Mouse (Mus musculus): ENCODE measurements around the gene Cep112. TPM values are rescaled to one million over a fixed set of nuclear protein-coding genes. Genes with fewer than 3 reads are reported as not detected.

Gene Cep112
- polyA plus RNA-seq, 1 experiment, result 0.97 TPM

DNA sequence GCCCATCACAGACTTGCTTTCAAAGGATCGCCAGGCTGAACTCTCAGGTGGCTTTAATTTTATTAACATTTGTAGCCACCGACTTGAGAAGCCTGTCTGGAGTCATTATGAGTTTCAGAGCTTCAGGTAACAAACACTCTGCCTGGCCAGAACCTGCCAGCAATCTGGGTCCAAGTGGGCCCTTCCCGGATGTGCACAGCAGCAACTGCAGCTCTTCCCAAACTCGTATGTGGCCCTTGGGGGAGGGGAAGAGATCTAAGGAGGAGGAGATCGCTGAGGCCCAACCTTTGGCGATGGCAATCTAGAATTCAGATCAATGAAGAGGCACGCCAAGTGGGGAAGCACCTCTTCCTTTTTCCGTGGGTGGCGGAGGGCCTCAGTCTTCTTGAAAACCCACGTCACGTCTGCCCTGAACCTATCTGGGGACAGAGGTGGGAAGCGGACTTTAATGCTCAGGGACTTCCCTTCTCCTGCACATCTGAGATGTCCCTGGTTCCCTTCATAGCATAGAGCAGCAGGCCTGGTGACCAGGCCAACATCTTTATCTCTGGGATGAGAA is 468.3 kb downstream of the Cep112 start:
- no peaks in the 10 kb centered on the region for H3K36me3 ChIP-seq (ENCODE audit: control insufficient read depth, insufficient read depth)
- H3ac ChIP-seq (ENCODE audit: control insufficient read depth, insufficient read length, low read depth), result no peak overlapping the region
- H3K27me3 ChIP-seq (ENCODE audit: control insufficient read depth, insufficient read depth, insufficient read length), result no peaks in the 10 kb centered on the region
- H3K79me3 ChIP-seq (ENCODE audit: low read depth), result no peaks in the 10 kb centered on the region
- no peak overlapping the region for H3K4me3 ChIP-seq (ENCODE audit: insufficient read depth, poor library complexity, severe bottlenecking)
- no peaks in the 10 kb centered on the region for H3K79me2 ChIP-seq (ENCODE audit: control insufficient read depth, insufficient read depth)
- TF ChIP-seq MYOD1 (IDR thresholded peaks at IDR 0.05; ENCODE audit: control insufficient read depth, insufficient read length, low read depth), result no peak
- TF ChIP-seq USF1 (IDR thresholded peaks at IDR 0.05; ENCODE audit: low read depth), result no peak

DNA sequence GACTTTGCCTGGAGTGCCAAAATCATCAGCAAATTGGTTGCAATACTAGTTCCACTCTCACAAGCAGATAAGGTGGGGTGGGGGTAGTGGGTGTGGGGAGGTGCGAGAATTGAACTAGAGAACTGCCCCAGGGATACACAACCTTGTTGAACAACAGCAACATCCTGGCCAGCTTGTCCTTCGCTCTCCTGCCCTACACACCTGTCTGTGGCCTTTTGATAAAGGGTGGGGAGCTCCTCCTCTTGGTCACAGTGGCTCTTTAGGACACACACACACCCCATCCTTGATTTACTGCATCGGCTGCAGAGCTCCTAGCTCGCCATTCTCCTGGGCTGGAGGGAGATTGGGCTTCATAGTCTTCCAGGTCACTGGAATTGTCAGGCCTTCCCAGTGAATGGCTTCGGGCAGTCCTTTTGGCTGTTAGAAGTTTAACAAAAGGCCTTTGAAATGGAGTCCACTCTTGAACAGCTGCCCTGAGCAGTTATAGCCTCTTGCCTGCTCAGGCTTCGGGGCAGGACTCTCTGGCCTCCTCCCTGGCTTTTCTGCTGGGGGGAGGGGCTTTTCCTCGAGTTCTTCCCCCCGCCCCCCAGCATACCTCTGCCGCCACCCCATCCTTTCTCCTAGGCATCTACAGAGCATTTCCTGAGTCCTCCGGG is 469.0 kb downstream of the Cep112 start:
- Histone ChIP-seq H3K36me3 (ENCODE audit: control insufficient read depth, insufficient read depth) (no peaks in the 10 kb centered on the region), H3K4me3 (ENCODE audit: insufficient read depth, poor library complexity, severe bottlenecking) (no peak overlapping the region), H3K79me2 (ENCODE audit: control insufficient read depth, insufficient read depth) (no peaks in the 10 kb centered on the region), H3ac (ENCODE audit: control insufficient read depth, insufficient read length, low read depth) (no peak overlapping the region), H3K27me3 (ENCODE audit: control insufficient read depth, insufficient read depth, insufficient read length) (no peaks in the 10 kb centered on the region), H3K79me3 (ENCODE audit: low read depth) (no peaks in the 10 kb centered on the region)
- no peak for TF ChIP-seq USF1 (IDR thresholded peaks at IDR 0.05; ENCODE audit: low read depth)
- no peak for TF ChIP-seq MYOG (IDR thresholded peaks at IDR 0.05; ENCODE audit: control insufficient read depth, extremely low read depth, insufficient read length)
- no peak for TF ChIP-seq MYOD1 (IDR thresholded peaks at IDR 0.05; ENCODE audit: control insufficient read depth, insufficient read length, low read depth)
- no peak for TF ChIP-seq MAX (IDR thresholded peaks at IDR 0.05)
- no peak for TF ChIP-seq CTCF (IDR thresholded peaks at IDR 0.05; ENCODE audit: control insufficient read depth, insufficient read depth, insufficient read length)
- no peak for TF ChIP-seq CEBPB (IDR thresholded peaks at IDR 0.05; ENCODE audit: low read depth)
- no peak for TF ChIP-seq FOSL1 (IDR thresholded peaks at IDR 0.05; ENCODE audit: insufficient read depth, low read length, poor library complexity, severe bottlenecking)

DNA sequence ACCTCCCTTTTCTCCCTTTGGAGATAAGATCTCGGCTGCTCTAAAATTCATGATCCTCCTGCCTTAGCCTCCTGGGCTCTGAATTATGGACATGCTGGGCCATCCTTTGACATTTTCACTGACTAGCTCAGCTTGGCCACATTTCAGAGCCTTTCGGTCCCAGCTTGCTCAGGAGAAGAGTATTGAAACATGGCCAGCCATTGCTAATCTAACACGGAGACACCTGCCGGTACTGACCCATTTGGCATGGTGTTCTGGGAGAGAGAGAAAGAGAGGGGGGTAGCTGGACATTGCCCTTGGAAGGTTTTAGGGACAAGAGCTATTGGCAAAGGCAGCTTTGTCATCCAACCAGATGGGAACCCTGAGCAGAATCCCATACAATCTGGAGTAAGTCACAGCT is 472.0 kb downstream of the Cep112 start:
- no peaks in the 10 kb centered on the region for H3K27me3 ChIP-seq (ENCODE audit: control insufficient read depth, insufficient read depth, insufficient read length)
- H3K79me2 ChIP-seq (ENCODE audit: control insufficient read depth, insufficient read depth), result no peaks in the 10 kb centered on the region
- H3K4me3 ChIP-seq (ENCODE audit: insufficient read depth, poor library complexity, severe bottlenecking), result no peak overlapping the region
- H3K36me3 ChIP-seq (ENCODE audit: control insufficient read depth, insufficient read depth), result no peaks in the 10 kb centered on the region
- no peaks in the 10 kb centered on the region for H3K79me3 ChIP-seq (ENCODE audit: low read depth)
- H3ac ChIP-seq (ENCODE audit: control insufficient read depth, insufficient read length, low read depth), result no peak overlapping the region
- TF ChIP-seq CTCF (IDR thresholded peaks at IDR 0.05; ENCODE audit: control insufficient read depth, insufficient read depth, insufficient read length), result no peak
- no peak for TF ChIP-seq MYOG (IDR thresholded peaks at IDR 0.05; ENCODE audit: control insufficient read depth, extremely low read depth, insufficient read length)
- no peak for TF ChIP-seq MYOD1 (IDR thresholded peaks at IDR 0.05; ENCODE audit: control insufficient read depth, insufficient read length, low read depth)

- H3K36me3 ChIP-seq (ENCODE audit: control insufficient read depth, insufficient read depth), result no peaks in the 10 kb centered on the region
- no peak overlapping the region for H3K4me3 ChIP-seq (ENCODE audit: insufficient read depth, poor library complexity, severe bottlenecking)
- TF ChIP-seq FOSL1 (IDR thresholded peaks at IDR 0.05; ENCODE audit: insufficient read depth, low read length, poor library complexity, severe bottlenecking), result no peak
- TF ChIP-seq MYOG (IDR thresholded peaks at IDR 0.05; ENCODE audit: control insufficient read depth, extremely low read depth, insufficient read length), result no peak
- TF ChIP-seq CEBPB (IDR thresholded peaks at IDR 0.05; ENCODE audit: low read depth), result no peak
- TF ChIP-seq MYOD1 (IDR thresholded peaks at IDR 0.05; ENCODE audit: control insufficient read depth, insufficient read length, low read depth), result no peak
- H3K27me3 ChIP-seq (ENCODE audit: control insufficient read depth, insufficient read depth, insufficient read length), result no peaks in the 10 kb centered on the region
- no peak overlapping the region for H3ac ChIP-seq (ENCODE audit: control insufficient read depth, insufficient read length, low read depth)
- no peaks in the 10 kb centered on the region for H3K79me2 ChIP-seq (ENCODE audit: control insufficient read depth, insufficient read depth)
- no peaks in the 10 kb centered on the region for H3K79me3 ChIP-seq (ENCODE audit: low read depth)
Observed at GRCm38 (mm10) chr11:108898063-108898462, 473.1 kb downstream of the Cep112 start.

DNA sequence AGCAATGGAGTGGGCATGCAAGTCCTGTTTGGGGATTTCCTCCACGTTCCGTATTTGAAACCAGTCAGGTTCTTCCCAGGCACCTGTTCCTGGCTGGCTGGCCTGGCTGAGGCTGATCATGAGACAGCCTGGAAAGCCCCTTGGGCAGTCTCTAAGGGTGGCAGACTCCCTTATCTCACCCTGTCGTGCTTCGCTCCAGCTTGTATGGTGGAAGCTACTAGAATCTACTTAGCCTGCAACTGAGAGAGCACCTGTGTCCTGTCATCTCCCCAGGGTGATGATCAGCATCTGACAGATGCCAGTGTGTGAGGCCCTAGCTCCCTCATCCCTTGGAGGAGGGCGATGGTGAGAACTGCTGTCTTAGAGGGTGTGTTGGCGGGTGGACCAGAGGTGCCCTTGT is 473.5 kb downstream of the Cep112 start:
- Histone ChIP-seq H3ac (ENCODE audit: control insufficient read depth, insufficient read length, low read depth) (no peak overlapping the region), H3K79me2 (ENCODE audit: control insufficient read depth, insufficient read depth) (no peaks in the 10 kb centered on the region), H3K27me3 (ENCODE audit: control insufficient read depth, insufficient read depth, insufficient read length) (no peaks in the 10 kb centered on the region), H3K4me3 (ENCODE audit: insufficient read depth, poor library complexity, severe bottlenecking) (no peak overlapping the region), H3K36me3 (ENCODE audit: control insufficient read depth, insufficient read depth) (no peaks in the 10 kb centered on the region), H3K79me3 (ENCODE audit: low read depth) (no peaks in the 10 kb centered on the region)
- TF ChIP-seq MYOD1 (IDR thresholded peaks at IDR 0.05; ENCODE audit: control insufficient read depth, insufficient read length, low read depth) (no peak), MYOG (IDR thresholded peaks at IDR 0.05; ENCODE audit: control insufficient read depth, extremely low read depth, insufficient read length) (no peak), USF1 (IDR thresholded peaks at IDR 0.05; ENCODE audit: low read depth) (no peak), CTCF (IDR thresholded peaks at IDR 0.05; ENCODE audit: control insufficient read depth, insufficient read depth, insufficient read length) (no peak), CEBPB (IDR thresholded peaks at IDR 0.05; ENCODE audit: low read depth) (no peak), FOSL1 (IDR thresholded peaks at IDR 0.05; ENCODE audit: insufficient read depth, low read length, poor library complexity, severe bottlenecking) (no peak), MAX (IDR thresholded peaks at IDR 0.05) (no peak)

GRCm38 (mm10) chr11:108900718-108901488 is 475.9 kb downstream of the Cep112 start:
- Histone ChIP-seq H3ac (ENCODE audit: control insufficient read depth, insufficient read length, low read depth) (no peak overlapping the region), H3K36me3 (ENCODE audit: control insufficient read depth, insufficient read depth) (no peaks in the 10 kb centered on the region), H3K79me3 (ENCODE audit: low read depth) (no peaks in the 10 kb centered on the region), H3K79me2 (ENCODE audit: control insufficient read depth, insufficient read depth) (no peaks in the 10 kb centered on the region), H3K4me3 (ENCODE audit: insufficient read depth, poor library complexity, severe bottlenecking) (no peak overlapping the region), H3K27me3 (ENCODE audit: control insufficient read depth, insufficient read depth, insufficient read length) (no peaks in the 10 kb centered on the region)
- TF ChIP-seq CEBPB (IDR thresholded peaks at IDR 0.05; ENCODE audit: low read depth) (no peak), USF1 (IDR thresholded peaks at IDR 0.05; ENCODE audit: low read depth) (no peak), CTCF (IDR thresholded peaks at IDR 0.05; ENCODE audit: control insufficient read depth, insufficient read depth, insufficient read length) (no peak), MYOD1 (IDR thresholded peaks at IDR 0.05; ENCODE audit: control insufficient read depth, insufficient read length, low read depth) (no peak), MAX (IDR thresholded peaks at IDR 0.05) (no peak), MYOG (IDR thresholded peaks at IDR 0.05; ENCODE audit: control insufficient read depth, extremely low read depth, insufficient read length) (no peak), FOSL1 (IDR thresholded peaks at IDR 0.05; ENCODE audit: insufficient read depth, low read length, poor library complexity, severe bottlenecking) (no peak)
